Comparison of ENCODE assay signal across 32 mouse cellular contexts in genomic region chr11:78278853-78279252, GRCm38 (mm10). TPM values are rescaled to one million over a fixed set of nuclear protein-coding genes. Genes with fewer than 3 reads are reported as not detected.
"Had no signal": no experiment of that assay in that cellular context is flagged by ENCODE, and none has a peak within 500 bp of the region (broad histone marks: within the 10 kb centered on the region; RNA-seq: fewer than 3 reads in every experiment).

No protein-coding gene starts in this region.

- H3K9ac ChIP-seq: heart, embryonic 12.5 days; heart, embryonic 13.5 days; heart, embryonic 15.5 days; hindbrain, embryonic 12.5 days; hindbrain, embryonic 13.5 days; hindbrain, embryonic 14.5 days; hindbrain, embryonic 15.5 days; intestine, embryonic 15.5 days; kidney, embryonic 15.5 days had no signal

- H3K27me3 ChIP-seq: heart, embryonic 12.5 days; heart, embryonic 13.5 days; heart, embryonic 15.5 days; hindbrain, embryonic 12.5 days; hindbrain, embryonic 13.5 days; hindbrain, embryonic 15.5 days; intestine, embryonic 15.5 days; kidney, embryonic 15.5 days had no signal

- H3K4me3 ChIP-seq: heart, embryonic 10.5 days; heart, embryonic 12.5 days; heart, embryonic 13.5 days; heart, embryonic 15.5 days; hindbrain, embryonic 10.5 days; hindbrain, embryonic 12.5 days; hindbrain, embryonic 13.5 days; hindbrain, embryonic 15.5 days; intestine, embryonic 15.5 days; kidney, embryonic 15.5 days; left cerebral cortex, adult 2 months had no signal

- DNase-seq: heart, postnatal 14 days; heart, postnatal 36 days; kidney, adult 11 months; kidney, adult 18-20 months; kidney, adult 2 months; kidney, adult 8-10 months; kidney, adult 9 months; kidney, postnatal 10 days; kidney, postnatal 14 days; kidney, postnatal 25 days; kidney, postnatal 36 days; kidney, postnatal 4 days had no signal

- H3K9me3 ChIP-seq: heart, embryonic 10.5 days; heart, embryonic 12.5 days; heart, embryonic 13.5 days; heart, embryonic 15.5 days; hindbrain, embryonic 10.5 days; hindbrain, embryonic 12.5 days; hindbrain, embryonic 13.5 days; hindbrain, embryonic 15.5 days; intestine, embryonic 15.5 days; kidney, embryonic 15.5 days had no signal

- H3K27ac ChIP-seq: heart, embryonic 10.5 days; heart, embryonic 13.5 days; heart, embryonic 15.5 days; hindbrain, embryonic 10.5 days; hindbrain, embryonic 12.5 days; hindbrain, embryonic 13.5 days; hindbrain, embryonic 14.5 days; hindbrain, postnatal 0 days; intestine, embryonic 15.5 days; kidney, embryonic 15.5 days; kidney, postnatal 0 days had no signal

- H3K4me1 ChIP-seq: heart, embryonic 10.5 days; heart, embryonic 12.5 days; heart, embryonic 13.5 days; hindbrain, embryonic 10.5 days; hindbrain, embryonic 12.5 days; hindbrain, embryonic 13.5 days; hindbrain, embryonic 15.5 days; intestine, embryonic 15.5 days; kidney, embryonic 15.5 days had no signal

- H3K4me2 ChIP-seq: heart, embryonic 11.5 days; heart, embryonic 12.5 days; heart, embryonic 13.5 days; heart, embryonic 15.5 days; hindbrain, embryonic 12.5 days; hindbrain, embryonic 13.5 days; hindbrain, embryonic 14.5 days; hindbrain, embryonic 15.5 days; intestine, embryonic 15.5 days; kidney, embryonic 15.5 days had no signal

- ATAC-seq: hindbrain, embryonic 16.5 days; hindbrain, postnatal 0 days; inflammation-experienced regulatory T-cells, adult 6 months; intestine, embryonic 15.5 days; intestine, embryonic 16.5 days; intestine, postnatal 0 days had no signal

RNA-seq across cellular contexts. Expression of gene BC030499, which starts 11.8 kb away (rescaled TPM):
- total RNA-seq: hematopoietic stem cell, adult 5-6 weeks had no signal
- polyA plus RNA-seq: hindbrain, postnatal 0 days; kidney, postnatal 0 days had no signal
